In genomic region chr7:131746752-131747151, GRCm38 (mm10) we compare ENCODE assay signal across 10 mouse cellular contexts.
DNase-seq lines count a peak whose midpoint lies in the region; ATAC-seq and TF ChIP-seq lines count a peak whose summit lies in the region.
"Had no signal": no experiment of that assay in that cellular context is flagged by ENCODE, and none has a peak within 500 bp of the region (broad histone marks: within the 10 kb centered on the region; RNA-seq: fewer than 3 reads in every experiment).

No protein-coding gene starts in this region.

- no peaks in the 10 kb centered on the region for H3K36me3 ChIP-seq in forebrain, embryonic 14.5 days (ENCODE audit: control insufficient read depth, insufficient read depth, low read length)
- H3K36me3 ChIP-seq in forebrain, embryonic 13.5 days (ENCODE audit: poor library complexity, severe bottlenecking) = no peaks in the 10 kb centered on the region
- no peaks in the 10 kb centered on the region for H3K36me3 ChIP-seq in lung, embryonic 14.5 days (ENCODE audit: insufficient read depth)
- no peaks in the 10 kb centered on the region for H3K36me3 ChIP-seq in hindbrain, embryonic 11.5 days (ENCODE audit: control insufficient read depth, insufficient read depth, low read length)
- no peaks in the 10 kb centered on the region for H3K36me3 ChIP-seq in midbrain, embryonic 15.5 days (replicated peaks)
- no peaks in the 10 kb centered on the region for H3K36me3 ChIP-seq in heart, embryonic 11.5 days (ENCODE audit: control insufficient read depth, insufficient read depth, low read length)

- peak; percentile 74 for DNase-seq in forebrain, embryonic 14.5 days (ENCODE audit: low spot score)
- DNase-seq in lung, embryonic 14.5 days = peak; percentile 50
- DNase-seq in lung, postnatal 25 days (ENCODE audit: low spot score) = no peak
- peak; percentile 46 for DNase-seq in hindbrain, embryonic 11.5 days (ENCODE audit: low spot score)
- DNase-seq: lung, postnatal 14 days; thymus, adult 18-20 months had no signal

- peak; percentile 41 for TF ChIP-seq CTCF in lung, embryonic 14.5 days (IDR thresholded peaks at IDR 0.05; ENCODE audit: low read depth)

- no peaks in the 10 kb centered on the region for H3K9me3 ChIP-seq in forebrain, embryonic 14.5 days (replicated peaks; ENCODE audit: control insufficient read depth, low read length)
- H3K9me3 ChIP-seq in forebrain, embryonic 13.5 days (replicated peaks) = no peaks in the 10 kb centered on the region
- H3K9me3 ChIP-seq in lung, embryonic 14.5 days (ENCODE audit: low read depth, low read length) = no peaks in the 10 kb centered on the region
- no peaks in the 10 kb centered on the region for H3K9me3 ChIP-seq in hindbrain, embryonic 11.5 days (ENCODE audit: control insufficient read depth, low read length)
- no peaks in the 10 kb centered on the region for H3K9me3 ChIP-seq in midbrain, embryonic 15.5 days
- H3K9me3 ChIP-seq in heart, embryonic 11.5 days (replicated peaks; ENCODE audit: control insufficient read depth, low read length) = no peaks in the 10 kb centered on the region

- H3K27ac ChIP-seq in forebrain, embryonic 14.5 days (ENCODE audit: low read depth, low read length) = no peak overlapping the region
- no peak overlapping the region for H3K27ac ChIP-seq in forebrain, embryonic 13.5 days
- no peak overlapping the region for H3K27ac ChIP-seq in lung, embryonic 14.5 days (ENCODE audit: low read depth)
- no peak overlapping the region for H3K27ac ChIP-seq in hindbrain, embryonic 11.5 days (ENCODE audit: low read depth, low read length)
- no peak overlapping the region for H3K27ac ChIP-seq in midbrain, embryonic 15.5 days
- no peak overlapping the region for H3K27ac ChIP-seq in heart, embryonic 11.5 days (ENCODE audit: low read depth, low read length)

- WGBS in forebrain, embryonic 14.5 days = 37% methylated on average over 9 of the region's 9 CpGs
- 29% methylated on average over 9 of the region's 9 CpGs for WGBS in forebrain, embryonic 13.5 days
- 5% methylated on average over 9 of the region's 9 CpGs for WGBS in lung, embryonic 14.5 days
- WGBS in hindbrain, embryonic 11.5 days = 24% methylated on average over 9 of the region's 9 CpGs
- 16% methylated on average over 9 of the region's 9 CpGs for WGBS in midbrain, embryonic 15.5 days
- WGBS in heart, embryonic 11.5 days (ENCODE audit: insufficient replicate concordance) = 9% methylated on average over 9 of the region's 9 CpGs

- peaks cover 77% of the 10 kb centered on the region for H3K27me3 ChIP-seq in forebrain, embryonic 14.5 days (replicated peaks; ENCODE audit: control insufficient read depth, insufficient read depth, low read length)
- H3K27me3 ChIP-seq in forebrain, embryonic 13.5 days = peaks cover 96% of the 10 kb centered on the region
- no peaks in the 10 kb centered on the region for H3K27me3 ChIP-seq in lung, embryonic 14.5 days (ENCODE audit: insufficient read depth, low read length)
- no peaks in the 10 kb centered on the region; the same call in none of the 2 replicates for H3K27me3 ChIP-seq in hindbrain, embryonic 11.5 days (ENCODE audit: control insufficient read depth, insufficient read depth, low read length)
- H3K27me3 ChIP-seq in midbrain, embryonic 15.5 days (replicated peaks) = peaks cover 70% of the 10 kb centered on the region
- peaks cover 2% of the 10 kb centered on the region; the same call in 1 of the 2 replicates for H3K27me3 ChIP-seq in heart, embryonic 11.5 days (ENCODE audit: control insufficient read depth, insufficient read depth, low read length)

- H3K4me3 ChIP-seq in forebrain, embryonic 14.5 days (ENCODE audit: low read depth, low read length) = no peak overlapping the region
- H3K4me3 ChIP-seq in forebrain, embryonic 13.5 days = no peak overlapping the region
- no peak overlapping the region for H3K4me3 ChIP-seq in lung, embryonic 14.5 days (ENCODE audit: low read depth, low read length)
- no peak overlapping the region for H3K4me3 ChIP-seq in hindbrain, embryonic 11.5 days (ENCODE audit: low read depth, low read length)
- no peak overlapping the region for H3K4me3 ChIP-seq in midbrain, embryonic 15.5 days
- no peak overlapping the region for H3K4me3 ChIP-seq in heart, embryonic 11.5 days (ENCODE audit: low read depth, low read length)

- no peak overlapping the region for H3K4me2 ChIP-seq in forebrain, embryonic 14.5 days (ENCODE audit: low read length)
- no peak overlapping the region for H3K4me2 ChIP-seq in forebrain, embryonic 13.5 days
- no peak overlapping the region for H3K4me2 ChIP-seq in lung, embryonic 14.5 days
- no peak overlapping the region for H3K4me2 ChIP-seq in hindbrain, embryonic 11.5 days (replicated peaks; ENCODE audit: low read depth, low read length)
- peak overlapping the region; percentile 30; the same call in 1 of the 2 replicates for H3K4me2 ChIP-seq in midbrain, embryonic 15.5 days
- H3K4me2 ChIP-seq in heart, embryonic 11.5 days = no peak overlapping the region

- H3K4me1 ChIP-seq in forebrain, embryonic 14.5 days (ENCODE audit: control insufficient read depth, insufficient read depth, low read length) = peaks cover 6% of the 10 kb centered on the region; the same call in 1 of the 2 replicates
- H3K4me1 ChIP-seq in forebrain, embryonic 13.5 days = peaks cover 13% of the 10 kb centered on the region
- no peaks in the 10 kb centered on the region for H3K4me1 ChIP-seq in lung, embryonic 14.5 days (ENCODE audit: insufficient read depth)
- H3K4me1 ChIP-seq in hindbrain, embryonic 11.5 days (replicated peaks; ENCODE audit: control insufficient read depth, insufficient read depth, low read length) = peaks cover 4% of the 10 kb centered on the region; the same call in 1 of the 2 replicates
- peaks cover 14% of the 10 kb centered on the region for H3K4me1 ChIP-seq in midbrain, embryonic 15.5 days
- H3K4me1 ChIP-seq in heart, embryonic 11.5 days (ENCODE audit: control insufficient read depth, insufficient read depth, low read length) = no peaks in the 10 kb centered on the region

- no peak for ATAC-seq in forebrain, embryonic 14.5 days
- no peak for ATAC-seq in forebrain, embryonic 13.5 days
- no peak for ATAC-seq in lung, embryonic 14.5 days (ENCODE audit: insufficient read depth)
- ATAC-seq in hindbrain, embryonic 11.5 days (ENCODE audit: low FRiP score) = no peak
- no peak for ATAC-seq in midbrain, embryonic 15.5 days (replicated peaks)
- ATAC-seq in erythroblast, adult 5-6 weeks (replicated peaks; ENCODE audit: low FRiP score, poor library complexity, severe bottlenecking) = no peak
- ATAC-seq in heart, embryonic 11.5 days (replicated peaks; ENCODE audit: insufficient number of reproducible peaks, low FRiP score, low TSS enrichment) = no peak

- no peak overlapping the region for H3K9ac ChIP-seq in forebrain, embryonic 14.5 days (ENCODE audit: low read length)
- H3K9ac ChIP-seq in forebrain, embryonic 13.5 days = no peak overlapping the region
- H3K9ac ChIP-seq in lung, embryonic 14.5 days = no peak overlapping the region
- no peak overlapping the region for H3K9ac ChIP-seq in hindbrain, embryonic 11.5 days (ENCODE audit: low read depth, low read length)
- H3K9ac ChIP-seq in midbrain, embryonic 15.5 days = no peak overlapping the region
- H3K9ac ChIP-seq in heart, embryonic 11.5 days (ENCODE audit: low read depth, low read length) = no peak overlapping the region
